Mouse (Mus musculus): ENCODE data around the gene Sema4g. TPM values are rescaled to one million over a fixed set of nuclear protein-coding genes. Genes with fewer than 3 reads are reported as not detected.
A peak's percentile ranks its signal among the peaks of the same experiment; 100 is the strongest.

Sema4g gene
- total and polyA plus RNA-seq, 2 experiments from 2014 or later: 12.1 to 54.7 TPM

DNA sequence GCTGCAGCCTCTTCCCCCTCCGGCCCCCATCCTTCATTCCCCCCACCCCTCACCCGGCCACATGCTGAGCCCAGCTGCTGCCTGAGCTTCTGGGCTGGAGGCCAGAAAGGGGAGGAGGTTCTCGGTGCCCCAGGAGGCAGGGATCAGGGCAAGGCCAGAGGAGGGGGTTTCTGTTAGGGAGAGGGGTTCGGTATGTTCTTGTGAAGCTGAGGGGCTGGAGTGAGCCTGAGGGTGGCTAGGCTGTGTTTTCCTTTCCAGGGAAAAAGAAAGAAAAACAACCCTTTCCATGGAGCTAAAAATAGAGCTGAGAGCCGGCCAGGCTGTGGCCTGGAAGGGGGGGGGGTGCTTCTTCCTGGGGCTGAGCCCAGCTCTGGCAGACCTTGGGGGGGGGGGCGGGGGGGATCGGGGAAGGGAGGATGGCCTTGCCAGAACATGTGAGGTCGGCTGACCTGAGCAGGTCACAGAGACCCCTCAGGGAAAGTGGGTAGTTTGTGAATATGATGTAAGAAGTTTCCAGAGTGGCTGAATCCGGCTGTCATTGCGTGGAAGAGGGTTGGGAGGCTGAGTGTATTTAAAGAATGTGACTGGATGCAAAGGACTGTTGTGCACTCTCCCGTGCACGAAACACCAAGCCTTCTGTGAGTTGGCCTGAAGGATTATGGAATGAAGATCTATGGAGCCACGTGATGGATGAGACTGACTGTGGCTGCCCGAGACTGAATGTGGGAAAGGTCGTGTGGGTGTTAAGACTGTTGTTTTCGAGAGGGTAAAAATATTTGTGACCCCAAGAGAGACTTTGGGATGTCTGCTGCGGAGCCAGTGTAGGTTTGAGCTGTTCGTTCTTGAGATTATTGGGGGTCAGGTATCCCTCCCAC, 27.7 kb downstream of the Sema4g start:
- Histone ChIP-seq H3K9ac (peak overlapping the region; percentile 59), H3K36me3 (ENCODE audit: insufficient read depth) (peaks cover 3% of the 10 kb centered on the region), H3K4me2 (ENCODE audit: low read depth) (peak overlapping the region; percentile 64), H3K9me3 (ENCODE audit: low read length) (no peaks in the 10 kb centered on the region), H3K27ac (ENCODE audit: low read depth, low read length) (peak overlapping the region; percentile 84), H3K4me1 (ENCODE audit: insufficient read depth) (peaks cover 22% of the 10 kb centered on the region), H3K4me3 (ENCODE audit: low read depth, low read length) (peak overlapping the region; percentile 76), H3K27me3 (ENCODE audit: insufficient read depth, low read length) (peaks cover 4% of the 10 kb centered on the region; the same call in 1 of the 2 replicates)
- 0% methylated on average over 17 of the region's 18 CpGs for WGBS
- peak; percentile 48 for ATAC-seq
- DNase-seq: peak; percentile 75
- no peak for TF ChIP-seq CTCF (IDR thresholded peaks at IDR 0.05; ENCODE audit: low read depth)

GRCm38 (mm10) chr19:45017216-45017771, 28.4 kb downstream of the Sema4g start:
- DNase-seq (peak; percentile 87), ATAC-seq (peak; percentile 69)
- no peaks in the 10 kb centered on the region; the same call in 1 of the 2 replicates for H3K36me3 ChIP-seq (ENCODE audit: insufficient read depth)
- peak overlapping the region; percentile 84 for H3K27ac ChIP-seq (ENCODE audit: low read depth, low read length)
- peak overlapping the region; percentile 59 for H3K9ac ChIP-seq
- peaks cover 4% of the 10 kb centered on the region; the same call in 1 of the 2 replicates for H3K27me3 ChIP-seq (ENCODE audit: insufficient read depth, low read length)
- WGBS: under 1% methylated on average over 26 of the region's 27 CpGs
- TF ChIP-seq CTCF (IDR thresholded peaks at IDR 0.05; ENCODE audit: low read depth): peak; percentile 62
- peak overlapping the region; percentile 76 for H3K4me3 ChIP-seq (ENCODE audit: low read depth, low read length)
- H3K9me3 ChIP-seq (ENCODE audit: low read length): no peaks in the 10 kb centered on the region
- peaks cover 22% of the 10 kb centered on the region for H3K4me1 ChIP-seq (ENCODE audit: insufficient read depth)
- peak overlapping the region; percentile 64 for H3K4me2 ChIP-seq (ENCODE audit: low read depth)

DNA sequence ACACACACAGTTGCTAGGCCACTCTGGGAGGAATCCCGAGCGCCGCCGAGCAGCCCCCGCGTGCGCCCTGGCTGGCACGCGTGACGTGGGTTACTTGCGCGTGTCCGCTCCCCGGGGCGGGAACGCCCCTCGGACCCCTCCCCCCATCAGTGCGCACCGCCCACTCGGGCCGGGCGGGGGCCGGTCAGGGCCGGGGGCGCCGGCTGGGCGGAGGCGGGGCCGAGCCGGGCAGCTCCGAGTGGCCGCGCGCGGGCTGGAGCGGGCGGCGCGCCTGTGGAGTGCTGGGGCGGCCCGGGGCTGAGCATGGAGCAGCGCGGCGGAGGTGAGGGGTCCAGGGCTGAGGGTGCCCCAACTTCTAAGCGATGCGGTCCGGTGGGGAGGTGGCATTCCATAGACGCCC, 29.0 kb downstream of the Sema4g start:
- peak; percentile 68 for ATAC-seq
- 4% methylated on average over 47 of the region's 48 CpGs for WGBS
- H3K9ac ChIP-seq: peak overlapping the region; percentile 59
- no peaks in the 10 kb centered on the region for H3K9me3 ChIP-seq (ENCODE audit: low read length)
- H3K27me3 ChIP-seq (ENCODE audit: insufficient read depth, low read length): peaks cover 4% of the 10 kb centered on the region; the same call in 1 of the 2 replicates
- H3K4me2 ChIP-seq (ENCODE audit: low read depth): peak overlapping the region; percentile 64
- H3K36me3 ChIP-seq (ENCODE audit: insufficient read depth): no peaks in the 10 kb centered on the region; the same call in 1 of the 2 replicates
- H3K27ac ChIP-seq (ENCODE audit: low read depth, low read length): peak overlapping the region; percentile 84
- TF ChIP-seq CTCF (IDR thresholded peaks at IDR 0.05; ENCODE audit: low read depth): no peak
- peak overlapping the region; percentile 76 for H3K4me3 ChIP-seq (ENCODE audit: low read depth, low read length)
- H3K4me1 ChIP-seq (ENCODE audit: insufficient read depth): peaks cover 22% of the 10 kb centered on the region
- peak; percentile 84 for DNase-seq

- peak overlapping the region; percentile 84 for H3K27ac ChIP-seq (ENCODE audit: low read depth, low read length)
- peak overlapping the region; percentile 59 for H3K9ac ChIP-seq
- no peaks in the 10 kb centered on the region for H3K36me3 ChIP-seq (ENCODE audit: insufficient read depth)
- H3K4me3 ChIP-seq (ENCODE audit: low read depth, low read length): peak overlapping the region; percentile 76
- H3K27me3 ChIP-seq (ENCODE audit: insufficient read depth, low read length): peaks cover 4% of the 10 kb centered on the region; the same call in 1 of the 2 replicates
- TF ChIP-seq CTCF (IDR thresholded peaks at IDR 0.05; ENCODE audit: low read depth): no peak
- ATAC-seq (no peak), DNase-seq (peak; percentile 35)
- 3% methylated on average over 12 of the region's 13 CpGs for WGBS
- H3K9me3 ChIP-seq (ENCODE audit: low read length): no peaks in the 10 kb centered on the region
- H3K4me1 ChIP-seq (ENCODE audit: insufficient read depth): peaks cover 22% of the 10 kb centered on the region
- peak overlapping the region; percentile 64 for H3K4me2 ChIP-seq (ENCODE audit: low read depth)
These were observed 29.5 kb downstream of the Sema4g start for GRCm38 (mm10) chr19:45018351-45018831.

DNA sequence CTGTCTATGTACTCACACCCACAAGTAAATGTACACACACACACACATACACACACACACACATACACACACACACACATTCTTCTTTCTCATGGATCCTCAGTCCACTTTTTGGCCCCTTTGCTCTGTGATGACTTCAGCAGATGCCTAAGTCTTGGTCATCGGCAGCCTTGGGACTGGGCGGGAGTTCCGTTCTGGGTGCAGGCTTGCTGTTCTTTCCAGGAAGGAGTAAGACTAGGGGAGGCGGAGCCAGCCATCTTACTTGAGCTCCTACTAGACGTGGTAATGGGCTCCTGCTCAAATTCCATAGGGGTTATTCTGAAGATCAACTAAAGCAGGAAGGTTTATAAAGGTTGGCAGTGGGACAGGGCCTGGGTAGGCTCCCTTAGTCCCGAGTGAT, 31.4 kb downstream of the Sema4g start:
- no peak overlapping the region for H3K4me3 ChIP-seq (ENCODE audit: low read depth, low read length)
- 68% methylated on average over 6 of the region's 6 CpGs for WGBS
- H3K9me3 ChIP-seq (ENCODE audit: low read length): no peaks in the 10 kb centered on the region
- ATAC-seq: no peak
- H3K4me2 ChIP-seq (ENCODE audit: low read depth): no peak overlapping the region
- no peak for DNase-seq
- H3K9ac ChIP-seq: no peak overlapping the region
- no peak overlapping the region for H3K27ac ChIP-seq (ENCODE audit: low read depth, low read length)
- H3K27me3 ChIP-seq (ENCODE audit: insufficient read depth, low read length): no peaks in the 10 kb centered on the region
- peaks cover 9% of the 10 kb centered on the region; the same call in 1 of the 2 replicates for H3K36me3 ChIP-seq (ENCODE audit: insufficient read depth)
- peaks cover 17% of the 10 kb centered on the region for H3K4me1 ChIP-seq (ENCODE audit: insufficient read depth)
- no peak for TF ChIP-seq CTCF (IDR thresholded peaks at IDR 0.05; ENCODE audit: low read depth)

DNA sequence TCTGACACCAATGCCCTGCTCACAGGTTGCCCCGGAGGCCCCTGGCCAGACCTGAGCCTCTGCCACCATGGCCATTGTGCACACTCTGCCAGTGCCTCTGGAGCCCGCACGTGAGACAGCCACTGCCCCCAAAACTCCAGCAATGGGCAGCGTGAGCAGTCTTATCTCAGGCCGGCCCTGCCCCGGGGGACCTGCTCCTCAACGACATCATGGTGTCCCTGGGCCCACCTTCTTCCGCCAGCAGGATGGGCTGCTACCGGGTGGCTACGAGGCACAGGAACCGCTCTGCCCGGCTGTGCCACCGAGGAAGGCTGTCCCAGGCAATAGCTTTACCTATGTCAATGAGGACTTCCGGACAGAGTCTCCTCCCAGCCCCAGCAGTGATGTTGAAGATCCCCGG, 32.5 kb downstream of the Sema4g start:
- ATAC-seq: no peak
- H3K4me3 ChIP-seq (ENCODE audit: low read depth, low read length): no peak overlapping the region
- TF ChIP-seq CTCF (IDR thresholded peaks at IDR 0.05; ENCODE audit: low read depth): no peak
- no peaks in the 10 kb centered on the region for H3K27me3 ChIP-seq (ENCODE audit: insufficient read depth, low read length)
- 93% methylated on average over 15 of the region's 15 CpGs for WGBS
- peaks cover 7% of the 10 kb centered on the region for H3K4me1 ChIP-seq (ENCODE audit: insufficient read depth)
- H3K9me3 ChIP-seq (ENCODE audit: low read length): no peaks in the 10 kb centered on the region
- peaks cover 17% of the 10 kb centered on the region for H3K36me3 ChIP-seq (ENCODE audit: insufficient read depth)
- H3K27ac ChIP-seq (ENCODE audit: low read depth, low read length): no peak overlapping the region
- H3K4me2 ChIP-seq (ENCODE audit: low read depth): no peak overlapping the region
- H3K9ac ChIP-seq: no peak overlapping the region
- no peak for DNase-seq

DNA sequence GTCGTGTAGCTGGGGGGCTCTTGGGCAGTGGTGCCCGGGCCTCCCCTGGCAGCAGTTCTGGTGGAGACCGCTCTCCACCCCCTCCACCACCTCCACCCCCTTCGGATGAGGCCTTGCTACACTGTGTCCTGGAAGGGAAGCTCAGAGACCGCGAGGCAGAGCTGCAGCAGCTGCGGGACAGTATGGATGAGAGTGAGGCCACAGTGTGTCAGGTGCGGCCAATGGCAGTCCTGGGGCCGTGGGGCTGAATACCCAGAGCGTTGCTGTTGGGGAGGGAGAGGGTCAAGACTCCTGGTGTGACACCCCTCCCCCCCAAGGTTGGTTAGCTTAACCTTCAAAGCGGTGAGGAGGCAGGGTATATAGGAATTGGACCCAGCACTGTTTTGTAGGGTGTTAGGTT, 35.1 kb downstream of the Sema4g start:
- Histone ChIP-seq H3K9ac (no peak overlapping the region), H3K4me1 (ENCODE audit: insufficient read depth) (no peaks in the 10 kb centered on the region), H3K4me2 (ENCODE audit: low read depth) (no peak overlapping the region), H3K36me3 (ENCODE audit: insufficient read depth) (peaks cover 29% of the 10 kb centered on the region), H3K27ac (ENCODE audit: low read depth, low read length) (no peak overlapping the region), H3K9me3 (ENCODE audit: low read length) (no peaks in the 10 kb centered on the region), H3K27me3 (ENCODE audit: insufficient read depth, low read length) (no peaks in the 10 kb centered on the region), H3K4me3 (ENCODE audit: low read depth, low read length) (no peak overlapping the region)
- WGBS: 89% methylated on average over 11 of the region's 11 CpGs
- no peak for TF ChIP-seq CTCF (IDR thresholded peaks at IDR 0.05; ENCODE audit: low read depth)
- ATAC-seq (no peak), DNase-seq (no peak)

All from forebrain, postnatal 0 days (tissue).